Mouse (Mus musculus): ENCODE measurements around the gene Dnajc16.

- TF ChIP-seq CTCF (conservative IDR thresholded peaks at IDR 0.05; ENCODE audit: low read length), result no peak
- no peak for TF ChIP-seq POU5F1 (IDR thresholded peaks at IDR 0.05; ENCODE audit: borderline replicate concordance, low read length)
- no peak for TF ChIP-seq NANOG (IDR thresholded peaks at IDR 0.05; ENCODE audit: borderline replicate concordance, low read length)
Observed at GRCm38 (mm10) chr4:141794152-141794535, 3.4 kb upstream of the Dnajc16 start.

Measured in E14TG2a.4 (cell line).